Mouse (Mus musculus): Measurements from ENCODE around the gene Pde4b.

- TF ChIP-seq CTCF (IDR thresholded peaks at IDR 0.05; ENCODE audit: control insufficient read depth, insufficient read depth, low read length) (no peak), POLR2A (IDR thresholded peaks at IDR 0.05; ENCODE audit: borderline replicate concordance, control insufficient read depth, low read depth, low read length) (no peak)
These were observed 533.8 kb downstream of the Pde4b start for GRCm38 (mm10) chr4:102621120-102621519.
